ENCODE assay signal across 17 mouse cellular contexts in genomic region chr2:142879257-142879818, GRCm38 (mm10). TPM values are rescaled to one million over a fixed set of nuclear protein-coding genes. Genes with fewer than 3 reads are reported as not detected.
DNase-seq lines count a peak whose midpoint lies in the region; ATAC-seq and TF ChIP-seq lines count a peak whose summit lies in the region.
"Had no signal": no experiment of that assay in that cellular context is flagged by ENCODE, and none has a peak within 500 bp of the region (broad histone marks: within the 10 kb centered on the region; RNA-seq: fewer than 3 reads in every experiment).

No protein-coding gene starts in this region.

- TF ChIP-seq EP300 in heart, adult 2 months (IDR thresholded peaks at IDR 0.05; ENCODE audit: insufficient read depth, low read depth, low read length): no peak

- no peaks in the 10 kb centered on the region for H3K27me3 ChIP-seq in heart, adult 2 months (ENCODE audit: control insufficient read depth, insufficient read depth, low read length)
- no peaks in the 10 kb centered on the region for H3K27me3 ChIP-seq in kidney, embryonic 15.5 days
- H3K27me3 ChIP-seq in midbrain, embryonic 14.5 days (ENCODE audit: control insufficient read depth, insufficient read depth, low read length): no peaks in the 10 kb centered on the region
- H3K27me3 ChIP-seq: heart, embryonic 13.5 days; limb, embryonic 13.5 days; neural tube, embryonic 12.5 days had no signal

- ATAC-seq in kidney, embryonic 15.5 days (replicated peaks; ENCODE audit: low FRiP score): peak; percentile 71
- no peak for ATAC-seq in erythroblast, adult 5-6 weeks (replicated peaks; ENCODE audit: low FRiP score, poor library complexity, severe bottlenecking)
- no peak for ATAC-seq in midbrain, embryonic 14.5 days (ENCODE audit: low FRiP score, low TSS enrichment)
- ATAC-seq: inflammation-experienced regulatory T-cells, adult 6 months had no signal

- 68% methylated on average over 8 of the region's 8 CpGs for WGBS in heart, adult 2 months
- WGBS in kidney, embryonic 15.5 days: 26% methylated on average over 8 of the region's 8 CpGs
- WGBS in midbrain, embryonic 14.5 days: 73% methylated on average over 8 of the region's 8 CpGs

- no peak for DNase-seq in heart, adult 2 months
- DNase-seq in heart, postnatal 36 days: no peak
- DNase-seq in kidney, adult 18-20 months: peak; percentile 63
- DNase-seq in skeletal muscle tissue, adult 2 months (ENCODE audit: low read depth, low spot score): peak; percentile 68
- DNase-seq in midbrain, embryonic 14.5 days: no peak
- DNase-seq: adrenal gland, postnatal 10 days; cerebellum, adult 18-20 months; gastrocnemius, postnatal 14 days; lung, postnatal 14 days; spleen, adult 18-20 months had no signal

- H3K4me3 ChIP-seq in heart, adult 2 months: no peak overlapping the region
- H3K4me3 ChIP-seq in kidney, embryonic 15.5 days (replicated peaks): no peak overlapping the region
- no peak overlapping the region for H3K4me3 ChIP-seq in midbrain, embryonic 14.5 days (replicated peaks; ENCODE audit: low read depth, low read length)
- H3K4me3 ChIP-seq: heart, embryonic 13.5 days; hindbrain, embryonic 10.5 days; limb, embryonic 13.5 days; neural tube, embryonic 12.5 days had no signal

- TF ChIP-seq CTCF in heart, adult 2 months (IDR thresholded peaks at IDR 0.05): no peak

- intact Hi-C loops in heart, adult 2 months (cut with DNase I): loop anchor here (10.0 kb wide), 1 partner anchor 185 kb away; the partner anchor contains the start of gene Snrpb2
- intact Hi-C loops in heart, postnatal 36 days (cut with DNase I): no loop called here

- H3K4me2 ChIP-seq in kidney, embryonic 15.5 days: no peak overlapping the region
- no peak overlapping the region for H3K4me2 ChIP-seq in midbrain, embryonic 14.5 days (ENCODE audit: low read length)
- H3K4me2 ChIP-seq: heart, embryonic 13.5 days; limb, embryonic 13.5 days; neural tube, embryonic 12.5 days had no signal

- peak overlapping the region; percentile 58 for H3K27ac ChIP-seq in heart, adult 2 months
- H3K27ac ChIP-seq in kidney, embryonic 15.5 days: peak overlapping the region; percentile 79
- H3K27ac ChIP-seq in midbrain, embryonic 14.5 days (replicated peaks; ENCODE audit: low read depth, low read length): no peak overlapping the region
- H3K27ac ChIP-seq: hindbrain, embryonic 10.5 days; limb, embryonic 13.5 days; neural tube, embryonic 12.5 days had no signal

- H3K4me1 ChIP-seq in heart, adult 2 months (ENCODE audit: control insufficient read depth, insufficient read depth, low read length): peaks cover 18% of the 10 kb centered on the region
- peaks cover 70% of the 10 kb centered on the region for H3K4me1 ChIP-seq in kidney, embryonic 15.5 days
- no peaks in the 10 kb centered on the region for H3K4me1 ChIP-seq in midbrain, embryonic 14.5 days (ENCODE audit: control insufficient read depth, insufficient read depth, low read length)
- H3K4me1 ChIP-seq: neural tube, embryonic 12.5 days had no signal

- H3K9me3 ChIP-seq in kidney, embryonic 15.5 days (replicated peaks): no peaks in the 10 kb centered on the region
- H3K9me3 ChIP-seq in midbrain, embryonic 14.5 days (ENCODE audit: control insufficient read depth, low read length): no peaks in the 10 kb centered on the region
- H3K9me3 ChIP-seq: heart, embryonic 13.5 days; hindbrain, embryonic 10.5 days; limb, embryonic 13.5 days; neural tube, embryonic 12.5 days had no signal

- H3K79me2 ChIP-seq in heart, adult 2 months (replicated peaks; ENCODE audit: control insufficient read depth, insufficient read depth, low read length): no peaks in the 10 kb centered on the region; the same call in 1 of the 2 replicates

- peaks cover 7% of the 10 kb centered on the region for H3K36me3 ChIP-seq in heart, adult 2 months (ENCODE audit: control insufficient read depth, insufficient read depth, low read length)
- H3K36me3 ChIP-seq in kidney, embryonic 15.5 days: no peaks in the 10 kb centered on the region
- no peaks in the 10 kb centered on the region for H3K36me3 ChIP-seq in midbrain, embryonic 14.5 days (ENCODE audit: control insufficient read depth, insufficient read depth, low read length)
- H3K36me3 ChIP-seq: heart, embryonic 13.5 days; hindbrain, embryonic 10.5 days; limb, embryonic 13.5 days; neural tube, embryonic 12.5 days had no signal

- no peak overlapping the region for H3K9ac ChIP-seq in heart, adult 2 months (ENCODE audit: low read depth, low read length)
- H3K9ac ChIP-seq in kidney, embryonic 15.5 days: no peak overlapping the region
- no peak overlapping the region for H3K9ac ChIP-seq in midbrain, embryonic 14.5 days (replicated peaks; ENCODE audit: low read length)
- H3K9ac ChIP-seq: heart, embryonic 13.5 days; limb, embryonic 13.5 days; neural tube, embryonic 12.5 days had no signal

- no peak for TF ChIP-seq POLR2A in heart, adult 2 months (IDR thresholded peaks at IDR 0.05; ENCODE audit: insufficient read depth, low read depth, low read length)

RNA-seq across cellular contexts. Expression of gene Kif16b, which starts 22.0 kb away (rescaled TPM):
- total RNA-seq in heart, adult 2 months (2021): 10 to 100 TPM; 32.3 to 38.3 TPM
- polyA plus RNA-seq in heart, adult 2 months (2012; rRNA removed): 16.1 and 22.1 TPM in 2 replicates
- total RNA-seq in heart, postnatal 36 days (2021): 10 to 100 TPM; 32.7 to 33.5 TPM
- 15.1 and 17.0 TPM in 2 replicates for polyA plus RNA-seq in kidney, embryonic 15.5 days (2015; fragmentation: Nextera tagmentation; extraction: Ambion mirVana)
- total RNA-seq in erythroblast, adult 5-6 weeks (2015; ENCODE audit: low replicate concordance): 2.1 and 15.0 TPM in 2 replicates
- 2.0 and 4.2 TPM in 2 replicates for total RNA-seq in erythroblast, adult 5-6 weeks (2017; ENCODE audit: low replicate concordance)
- 3.7 and 4.1 TPM in 2 replicates for polyA plus RNA-seq in midbrain, embryonic 14.5 days (2014; fragmentation: Nextera tagmentation; extraction: Ambion mirVana)

Comparison
In these comparisons a context has a peak if more than half of its experiments do, and no peak if none do; other contexts are left out.
1. DNase-seq: peak in kidney, adult 18-20 months (single experiment) and skeletal muscle tissue, adult 2 months (single experiment); none in heart, adult 2 months (0 of 2), heart, postnatal 36 days (0 of 2) and midbrain, embryonic 14.5 days (single experiment).